Mouse (Mus musculus): ENCODE data around the gene Myh10. TPM values are rescaled to one million over a fixed set of nuclear protein-coding genes. Genes with fewer than 3 reads are reported as not detected.

The Myh10 gene
- polyA plus RNA-seq, 1 experiment from 2014 or later = 140 TPM

DNA sequence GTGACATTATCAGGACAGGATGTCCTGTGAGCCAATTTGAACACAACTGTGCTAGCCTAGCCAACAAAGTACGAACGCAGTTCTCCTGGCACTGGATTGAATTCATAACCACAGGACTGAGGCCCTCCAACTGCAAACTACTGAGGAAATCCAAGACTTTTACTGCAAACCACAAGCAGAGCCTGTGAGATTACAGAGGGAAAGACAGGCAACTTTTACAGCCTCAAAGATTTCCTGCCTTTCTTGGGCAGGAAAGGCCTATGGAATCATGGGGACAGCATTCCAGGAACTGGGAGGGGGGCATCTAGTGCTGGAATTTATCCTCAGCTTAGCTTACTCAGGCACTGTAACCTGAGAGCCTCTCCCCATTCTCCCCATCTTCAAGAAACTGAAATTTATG is 26.0 kb upstream of the Myh10 start:
- ATAC-seq (ENCODE audit: low FRiP score) (no peak), DNase-seq (ENCODE audit: low spot score) (no peak)
- WGBS = 96% methylated on average over 2 of the region's 2 CpGs

DNA sequence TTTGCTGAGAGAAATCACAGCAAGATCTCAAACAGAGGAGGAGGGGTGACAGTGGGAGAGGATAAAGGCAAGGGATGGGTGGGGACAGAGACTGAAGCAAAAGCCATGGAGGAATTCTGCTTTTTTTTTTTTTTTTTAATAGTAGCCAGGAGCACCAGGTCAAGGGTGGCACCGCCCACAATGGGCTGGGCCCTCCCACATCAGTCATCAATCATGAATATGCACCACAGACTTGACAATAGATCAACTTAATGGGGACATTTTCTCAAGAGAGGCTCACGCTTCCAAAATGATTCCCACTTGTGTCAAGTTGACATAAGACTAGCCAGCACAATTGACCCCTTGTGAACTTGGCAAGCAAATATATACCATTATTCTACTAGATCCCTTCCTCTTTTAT is 25.1 kb upstream of the Myh10 start:
- no peak for DNase-seq (ENCODE audit: low spot score)
- ATAC-seq (ENCODE audit: low FRiP score) = no peak
- no peak overlapping the region for H3K4me2 ChIP-seq (replicated peaks; ENCODE audit: low read depth, low read length)
- H3K27me3 ChIP-seq (ENCODE audit: control insufficient read depth, insufficient read depth, low read length) = no peaks in the 10 kb centered on the region
- no peak overlapping the region for H3K27ac ChIP-seq (ENCODE audit: low read depth, low read length)
- WGBS = 49% methylated on average over 2 of the region's 2 CpGs
- H3K9me3 ChIP-seq (ENCODE audit: control insufficient read depth, low read length) = no peaks in the 10 kb centered on the region
- H3K4me1 ChIP-seq (replicated peaks; ENCODE audit: control insufficient read depth, insufficient read depth, low read length) = no peaks in the 10 kb centered on the region
- no peak overlapping the region for H3K4me3 ChIP-seq (ENCODE audit: low read depth, low read length)
- H3K9ac ChIP-seq (ENCODE audit: low read depth, low read length) = no peak overlapping the region
- H3K36me3 ChIP-seq (ENCODE audit: control insufficient read depth, insufficient read depth, low read length) = no peaks in the 10 kb centered on the region

More for the DNA sequence above, 26.0 kb upstream of the Myh10 start:
- H3K4me2 ChIP-seq (replicated peaks; ENCODE audit: low read depth, low read length) = no peak overlapping the region
- H3K27ac ChIP-seq (ENCODE audit: low read depth, low read length) = no peak overlapping the region
- H3K36me3 ChIP-seq (ENCODE audit: control insufficient read depth, insufficient read depth, low read length) = no peaks in the 10 kb centered on the region
- H3K9me3 ChIP-seq (ENCODE audit: control insufficient read depth, low read length) = no peaks in the 10 kb centered on the region
- H3K9ac ChIP-seq (ENCODE audit: low read depth, low read length) = no peak overlapping the region
- H3K4me3 ChIP-seq (ENCODE audit: low read depth, low read length) = no peak overlapping the region
- no peaks in the 10 kb centered on the region for H3K4me1 ChIP-seq (replicated peaks; ENCODE audit: control insufficient read depth, insufficient read depth, low read length)
- no peaks in the 10 kb centered on the region for H3K27me3 ChIP-seq (ENCODE audit: control insufficient read depth, insufficient read depth, low read length)

DNA sequence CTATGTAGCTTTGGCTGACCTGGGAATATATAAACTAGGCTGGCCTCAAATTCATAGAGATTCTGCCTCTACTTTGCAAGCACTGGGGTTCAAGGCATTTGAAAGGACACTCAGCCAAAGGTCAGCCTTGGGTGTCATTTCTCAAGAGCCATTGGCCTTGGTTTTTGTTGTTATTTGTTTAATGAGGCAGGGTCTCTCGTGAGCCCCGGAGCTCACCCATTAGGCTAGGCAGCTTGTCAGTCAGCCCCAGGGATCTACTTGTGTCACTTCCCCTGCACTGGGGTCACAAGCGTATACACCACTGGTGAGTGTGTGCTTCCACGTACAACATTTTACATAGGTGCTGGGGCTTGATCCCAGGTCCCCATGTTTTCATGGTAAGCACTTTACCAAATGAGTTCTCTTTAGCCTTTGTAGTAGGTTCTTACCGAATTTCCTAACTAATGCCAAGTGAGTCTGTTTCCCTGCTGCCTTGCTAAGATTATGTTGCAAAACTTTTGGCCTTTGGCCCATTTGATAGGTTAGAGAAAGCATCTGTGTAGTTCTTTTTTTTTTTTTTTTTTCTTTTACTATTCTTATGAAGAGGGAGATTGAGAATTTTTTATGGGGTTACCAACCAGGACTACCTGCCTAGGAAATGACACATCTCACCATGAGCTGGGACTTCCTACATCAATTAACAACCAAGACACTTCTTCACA is 18.9 kb upstream of the Myh10 start:
- DNase-seq (ENCODE audit: low spot score) (no peak), ATAC-seq (ENCODE audit: low FRiP score) (no peak)
- Histone ChIP-seq H3K4me1 (replicated peaks; ENCODE audit: control insufficient read depth, insufficient read depth, low read length) (no peaks in the 10 kb centered on the region), H3K4me3 (ENCODE audit: low read depth, low read length) (no peak overlapping the region), H3K9me3 (ENCODE audit: control insufficient read depth, low read length) (no peaks in the 10 kb centered on the region), H3K4me2 (replicated peaks; ENCODE audit: low read depth, low read length) (no peak overlapping the region), H3K36me3 (ENCODE audit: control insufficient read depth, insufficient read depth, low read length) (no peaks in the 10 kb centered on the region), H3K27me3 (ENCODE audit: control insufficient read depth, insufficient read depth, low read length) (no peaks in the 10 kb centered on the region), H3K27ac (ENCODE audit: low read depth, low read length) (no peak overlapping the region), H3K9ac (ENCODE audit: low read depth, low read length) (no peak overlapping the region)
- 66% methylated on average over 5 of the region's 5 CpGs for WGBS

DNA sequence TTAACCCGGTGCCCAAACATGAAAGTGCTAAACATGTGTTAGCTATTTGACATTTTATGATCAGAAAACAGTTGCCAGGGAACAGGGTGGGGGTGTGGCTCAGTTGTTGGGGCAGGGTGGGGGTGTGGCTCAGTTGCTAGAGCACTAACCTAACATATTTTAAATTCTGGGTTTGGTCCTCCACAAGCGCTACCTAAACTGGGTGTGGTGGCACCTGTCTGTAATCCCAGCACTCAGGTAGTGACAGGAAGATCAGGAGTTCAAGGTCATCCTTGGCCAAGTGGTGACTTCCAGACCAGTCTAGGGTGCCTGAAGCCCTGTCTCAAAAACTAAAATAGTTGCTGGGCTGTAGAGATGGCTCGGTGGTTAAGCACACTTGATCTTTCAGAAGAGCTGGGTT is 17.3 kb upstream of the Myh10 start:
- Histone ChIP-seq H3K27me3 (ENCODE audit: control insufficient read depth, insufficient read depth, low read length) (no peaks in the 10 kb centered on the region), H3K4me3 (ENCODE audit: low read depth, low read length) (no peak overlapping the region), H3K9me3 (ENCODE audit: control insufficient read depth, low read length) (no peaks in the 10 kb centered on the region), H3K36me3 (ENCODE audit: control insufficient read depth, insufficient read depth, low read length) (no peaks in the 10 kb centered on the region), H3K27ac (ENCODE audit: low read depth, low read length) (no peak overlapping the region), H3K4me1 (replicated peaks; ENCODE audit: control insufficient read depth, insufficient read depth, low read length) (no peaks in the 10 kb centered on the region), H3K9ac (ENCODE audit: low read depth, low read length) (no peak overlapping the region), H3K4me2 (replicated peaks; ENCODE audit: low read depth, low read length) (no peak overlapping the region)
- WGBS = 80% methylated on average over 3 of the region's 3 CpGs
- DNase-seq (ENCODE audit: low spot score) (no peak), ATAC-seq (ENCODE audit: low FRiP score) (no peak)

DNA sequence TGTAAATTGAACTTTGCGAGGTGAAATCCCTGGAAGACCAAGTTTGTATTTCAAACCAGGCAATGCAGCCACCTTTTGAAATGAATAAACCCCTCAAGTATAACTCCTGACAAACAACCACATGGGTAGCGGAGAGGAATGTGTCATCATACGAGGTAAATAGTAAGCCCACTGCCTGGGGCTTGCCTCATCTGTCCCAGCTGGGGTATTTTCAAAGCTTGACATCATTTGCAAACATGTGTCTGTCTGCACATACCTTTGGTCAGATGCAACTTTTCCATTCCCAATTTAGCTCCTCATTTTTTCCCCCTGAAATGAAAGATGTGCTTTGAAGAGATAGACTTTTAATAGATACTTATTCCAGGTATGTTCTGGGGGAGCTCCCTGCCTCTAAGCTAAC is 16.7 kb upstream of the Myh10 start:
- Histone ChIP-seq H3K9ac (ENCODE audit: low read depth, low read length) (no peak overlapping the region), H3K4me3 (ENCODE audit: low read depth, low read length) (no peak overlapping the region), H3K4me1 (replicated peaks; ENCODE audit: control insufficient read depth, insufficient read depth, low read length) (no peaks in the 10 kb centered on the region), H3K36me3 (ENCODE audit: control insufficient read depth, insufficient read depth, low read length) (no peaks in the 10 kb centered on the region), H3K27me3 (ENCODE audit: control insufficient read depth, insufficient read depth, low read length) (no peaks in the 10 kb centered on the region), H3K4me2 (replicated peaks; ENCODE audit: low read depth, low read length) (no peak overlapping the region), H3K27ac (ENCODE audit: low read depth, low read length) (no peak overlapping the region), H3K9me3 (ENCODE audit: control insufficient read depth, low read length) (no peaks in the 10 kb centered on the region)
- ATAC-seq (ENCODE audit: low FRiP score) (no peak), DNase-seq (ENCODE audit: low spot score) (no peak)
- 83% methylated on average over 3 of the region's 3 CpGs for WGBS

DNA sequence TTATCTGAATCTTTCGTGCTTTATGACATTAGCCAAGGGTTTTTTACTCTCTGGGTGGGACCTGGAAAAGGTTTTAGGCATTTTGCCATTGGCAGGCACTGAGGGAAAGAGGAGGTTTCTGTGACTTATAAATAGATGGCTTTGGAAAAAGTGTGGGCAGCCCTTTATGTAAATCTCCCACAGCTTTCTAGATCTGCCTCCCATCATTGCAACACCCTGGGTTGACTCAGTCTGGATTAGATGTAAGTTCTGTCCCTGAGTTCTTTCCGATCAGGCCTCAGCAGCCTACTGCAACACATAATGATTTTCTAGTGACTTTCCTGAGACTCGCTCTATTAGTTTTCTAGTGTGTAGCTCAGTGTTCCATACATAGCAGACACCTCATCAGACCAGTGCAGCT is 16.1 kb upstream of the Myh10 start:
- Histone ChIP-seq H3K4me2 (replicated peaks; ENCODE audit: low read depth, low read length) (no peak overlapping the region), H3K27ac (ENCODE audit: low read depth, low read length) (no peak overlapping the region), H3K4me3 (ENCODE audit: low read depth, low read length) (no peak overlapping the region), H3K36me3 (ENCODE audit: control insufficient read depth, insufficient read depth, low read length) (no peaks in the 10 kb centered on the region), H3K27me3 (ENCODE audit: control insufficient read depth, insufficient read depth, low read length) (no peaks in the 10 kb centered on the region), H3K4me1 (replicated peaks; ENCODE audit: control insufficient read depth, insufficient read depth, low read length) (no peaks in the 10 kb centered on the region), H3K9me3 (ENCODE audit: control insufficient read depth, low read length) (no peaks in the 10 kb centered on the region), H3K9ac (ENCODE audit: low read depth, low read length) (no peak overlapping the region)
- WGBS = 91% methylated on average over 3 of the region's 3 CpGs
- no peak for ATAC-seq (ENCODE audit: low FRiP score)
- DNase-seq (ENCODE audit: low spot score) = no peak

DNA sequence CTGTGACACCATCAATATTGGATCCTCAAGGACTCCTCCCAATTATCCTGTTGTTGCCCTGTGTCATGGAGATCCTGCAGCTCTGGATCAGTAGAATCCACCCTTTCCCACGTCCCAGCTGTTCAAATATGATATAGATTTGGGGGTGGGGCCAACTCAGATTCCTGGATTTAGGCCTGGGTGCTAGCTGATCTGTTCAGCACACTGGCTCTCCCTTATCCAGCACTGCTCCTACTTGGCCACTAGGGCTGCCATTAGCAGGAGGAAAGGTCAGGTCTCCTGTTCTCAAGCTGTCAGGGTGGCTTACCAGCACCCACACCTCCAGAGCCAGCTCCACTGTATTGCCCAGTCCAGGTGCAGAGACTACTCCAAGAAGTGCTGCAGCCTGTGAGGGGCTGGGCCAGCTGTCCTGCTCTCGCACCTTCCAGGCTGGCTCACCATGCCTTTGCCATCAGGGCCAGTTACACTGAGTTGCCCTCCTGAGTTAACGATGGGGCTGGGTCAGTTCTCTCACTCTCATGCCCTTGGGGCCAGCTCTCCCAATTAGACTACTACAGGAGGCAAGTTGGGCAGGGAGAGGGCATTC is 10.0 kb upstream of the Myh10 start:
- ATAC-seq (ENCODE audit: low FRiP score) (no peak), DNase-seq (ENCODE audit: low spot score) (no peak)
- 56% methylated on average over 3 of the region's 3 CpGs for WGBS
- H3K4me1 ChIP-seq (replicated peaks; ENCODE audit: control insufficient read depth, insufficient read depth, low read length) = no peaks in the 10 kb centered on the region
- no peaks in the 10 kb centered on the region for H3K9me3 ChIP-seq (ENCODE audit: control insufficient read depth, low read length)
- H3K9ac ChIP-seq (ENCODE audit: low read depth, low read length) = no peak overlapping the region
- H3K4me2 ChIP-seq (replicated peaks; ENCODE audit: low read depth, low read length) = no peak overlapping the region
- H3K4me3 ChIP-seq (ENCODE audit: low read depth, low read length) = no peak overlapping the region
- H3K27me3 ChIP-seq (ENCODE audit: control insufficient read depth, insufficient read depth, low read length) = no peaks in the 10 kb centered on the region
- no peak overlapping the region for H3K27ac ChIP-seq (ENCODE audit: low read depth, low read length)
- no peaks in the 10 kb centered on the region for H3K36me3 ChIP-seq (ENCODE audit: control insufficient read depth, insufficient read depth, low read length)

DNA sequence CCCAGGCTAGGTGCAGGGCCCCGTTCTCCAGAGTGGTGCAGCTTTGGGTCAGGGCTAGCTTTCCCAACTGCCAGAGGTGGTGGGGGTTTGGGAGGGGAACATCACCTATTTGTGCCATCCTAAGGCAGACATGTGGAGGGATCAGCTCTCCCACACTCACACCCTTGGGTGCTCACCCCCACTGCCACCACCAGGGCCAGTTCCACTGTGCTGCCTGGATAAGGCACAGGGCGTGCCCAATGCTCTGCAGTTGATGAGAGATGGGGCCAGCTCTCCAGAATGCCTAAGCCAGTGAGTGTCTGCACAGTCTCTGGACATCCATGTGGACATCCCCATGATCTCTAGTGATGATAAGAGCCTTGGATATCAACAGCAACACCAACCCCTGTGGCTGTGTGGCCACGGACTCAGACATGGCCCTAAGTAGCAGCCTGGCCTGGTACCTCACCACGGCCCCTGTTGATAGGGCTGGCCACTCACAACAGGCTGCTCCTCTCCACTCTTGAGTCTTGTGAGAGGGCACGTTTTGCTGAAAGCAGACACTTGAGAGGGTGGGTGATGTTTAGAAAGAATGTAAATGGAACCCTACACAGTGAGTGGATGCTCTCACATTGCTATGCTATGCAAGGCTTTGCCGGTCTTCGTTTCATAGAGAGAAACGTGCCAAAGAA is 9.1 kb upstream of the Myh10 start:
- Histone ChIP-seq H3K9me3 (ENCODE audit: control insufficient read depth, low read length) (no peaks in the 10 kb centered on the region), H3K36me3 (ENCODE audit: control insufficient read depth, insufficient read depth, low read length) (no peaks in the 10 kb centered on the region), H3K4me1 (replicated peaks; ENCODE audit: control insufficient read depth, insufficient read depth, low read length) (no peaks in the 10 kb centered on the region), H3K4me2 (replicated peaks; ENCODE audit: low read depth, low read length) (no peak overlapping the region), H3K4me3 (ENCODE audit: low read depth, low read length) (no peak overlapping the region), H3K9ac (ENCODE audit: low read depth, low read length) (no peak overlapping the region), H3K27ac (ENCODE audit: low read depth, low read length) (no peak overlapping the region), H3K27me3 (ENCODE audit: control insufficient read depth, insufficient read depth, low read length) (no peaks in the 10 kb centered on the region)
- WGBS = 89% methylated on average over 8 of the region's 8 CpGs
- DNase-seq (ENCODE audit: low spot score) (no peak), ATAC-seq (ENCODE audit: low FRiP score) (no peak)

DNA sequence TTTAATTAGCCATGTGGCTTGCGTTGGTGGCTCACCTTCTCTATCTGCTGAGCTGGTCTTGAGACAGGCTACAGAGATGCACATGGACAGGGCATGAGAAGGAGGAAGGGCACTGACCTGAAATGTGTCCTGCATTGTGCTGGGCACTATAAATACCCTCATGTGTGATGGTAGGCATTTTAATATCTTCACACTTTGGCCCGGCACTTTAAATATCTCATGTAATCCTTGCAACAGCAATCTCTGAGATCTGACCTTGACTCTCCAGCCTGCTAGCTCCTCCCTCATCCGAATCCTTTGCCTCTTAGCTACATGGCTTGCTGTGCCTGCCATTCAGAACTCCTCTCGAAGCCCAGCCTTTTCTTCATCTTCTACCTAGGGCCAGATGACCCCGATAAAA is 5.4 kb upstream of the Myh10 start:
- Histone ChIP-seq H3K4me2 (replicated peaks; ENCODE audit: low read depth, low read length) (no peak overlapping the region), H3K4me1 (replicated peaks; ENCODE audit: control insufficient read depth, insufficient read depth, low read length) (no peaks in the 10 kb centered on the region), H3K9me3 (ENCODE audit: control insufficient read depth, low read length) (no peaks in the 10 kb centered on the region), H3K9ac (ENCODE audit: low read depth, low read length) (no peak overlapping the region), H3K4me3 (ENCODE audit: low read depth, low read length) (no peak overlapping the region), H3K27ac (ENCODE audit: low read depth, low read length) (no peak overlapping the region), H3K36me3 (ENCODE audit: control insufficient read depth, insufficient read depth, low read length) (no peaks in the 10 kb centered on the region), H3K27me3 (ENCODE audit: control insufficient read depth, insufficient read depth, low read length) (no peaks in the 10 kb centered on the region)
- WGBS = 89% methylated on average over 5 of the region's 5 CpGs
- ATAC-seq (ENCODE audit: low FRiP score) (no peak), DNase-seq (ENCODE audit: low spot score) (no peak)
